Mouse (Mus musculus) heart, postnatal 0 days (tissue): ENCODE data around the gene Tcf25.

ENCODE experiments used
- CTCF ChIP-seq: IDR thresholded peaks from 2 replicates; pipeline ENCODE4 v1.5.1; 2016; ENCODE audit warnings: antibody characterized with exemption, control low read depth, low read depth
- EP300 ChIP-seq: IDR thresholded peaks from 2 replicates; pipeline ENCODE4 v1.6.1; 2016; ENCODE audit warnings: antibody characterized with exemption, low read depth

- TF ChIP-seq EP300, result no peak
- TF ChIP-seq CTCF, result no peak
Measured at GRCm38 (mm10) chr8:123401936-123402335, 28.4 kb downstream of the Tcf25 start.
